Mouse (Mus musculus): ENCODE measurements at regions not wholly inside any gene's neighbourhood (a gene's known extent, or its start where the extent isn't known, plus 50 kb on each side); places are given as distances from the start of the nearest gene placed in this dataset.

GRCm38 (mm10) chr17:85562510-85563266 lies 50.7 kb upstream of the Six3 start:
- Histone ChIP-seq H3K4me2 (replicated peaks) (no peak overlapping the region), H3K27me3 (no peaks in the 10 kb centered on the region), H3K4me1 (no peaks in the 10 kb centered on the region), H3K4me3 (no peak overlapping the region), H3K27ac (no peak overlapping the region), H3K9ac (no peak overlapping the region), H3K9me3 (0 out of 2 replicates have a peak, but pooled peaks cover 6% of the 10 kb centered on the region), H3K36me3 (no peaks in the 10 kb centered on the region)
- ATAC-seq (ENCODE audit: insufficient number of reproducible peaks, insufficient read depth, low FRiP score, low TSS enrichment) = no peak
- 62% methylated on average over 17 of the region's 17 CpGs for WGBS

- WGBS = 71% methylated on average over 8 of the region's 8 CpGs
- H3K9me3 ChIP-seq = 0 out of 2 replicates have a peak, but pooled peaks cover 6% of the 10 kb centered on the region
- no peak overlapping the region for H3K9ac ChIP-seq
- no peak overlapping the region for H3K27ac ChIP-seq
- H3K4me1 ChIP-seq = no peaks in the 10 kb centered on the region
- H3K4me3 ChIP-seq = no peak overlapping the region
- H3K36me3 ChIP-seq = no peaks in the 10 kb centered on the region
- H3K27me3 ChIP-seq = no peaks in the 10 kb centered on the region
- ATAC-seq (ENCODE audit: insufficient number of reproducible peaks, insufficient read depth, low FRiP score, low TSS enrichment) = no peak
- no peak overlapping the region for H3K4me2 ChIP-seq (replicated peaks)
These were observed 50.0 kb upstream of the Six3 start for GRCm38 (mm10) chr17:85563391-85563790.
